Mouse (Mus musculus) kidney, embryonic 15.5 days (tissue): ENCODE data around the gene Tspo2. TPM values are rescaled to one million over a fixed set of nuclear protein-coding genes. Genes with fewer than 3 reads are reported as not detected.

Experiments used
- polyA plus RNA-seq: library from polyadenylated mRNA; unstranded; fragments of >200 nt; fragmentation: Nextera tagmentation; extraction: Ambion mirVana; gene quantifications from 2 replicates; pipeline ENCODE4 v1.2.1, GENCODE M21; 2015

Tspo2 gene
- polyA plus RNA-seq, 1 experiment from 2014 or later = 4.1 TPM

Other genes starting within 250 kb of the Tspo2 start
- gene Trem1, start 218.8 kb downstream of the Tspo2 start, polyA plus RNA-seq = 0.05 and 0.08 TPM in 2 replicates
- gene Trem3, start 203.7 kb downstream of the Tspo2 start, polyA plus RNA-seq = not detected in 2 replicates
- 0.49 and 0.60 TPM in 2 replicates for gene Treml4, start 187.2 kb downstream of the Tspo2 start, polyA plus RNA-seq
- gene Treml2, start 152.0 kb downstream of the Tspo2 start, polyA plus RNA-seq = 0.13 and 0.29 TPM in 2 replicates
- 0.23 and 0.39 TPM in 2 replicates for gene B430306N03Rik, start 135.4 kb downstream of the Tspo2 start, polyA plus RNA-seq
- gene Trem2, start 105.1 kb downstream of the Tspo2 start, polyA plus RNA-seq = 2.4 and 2.9 TPM in 2 replicates
- 0.60 and 1.3 TPM in 2 replicates for gene Treml1, start 91.6 kb downstream of the Tspo2 start, polyA plus RNA-seq
- 15.8 and 17.8 TPM in 2 replicates for gene Nfya, start 41.6 kb downstream of the Tspo2 start, polyA plus RNA-seq
- gene Oard1, start 41.5 kb downstream of the Tspo2 start, polyA plus RNA-seq = 72.4 and 74.9 TPM in 2 replicates
- gene Apobec2, start 18.6 kb downstream of the Tspo2 start, polyA plus RNA-seq = 4.2 and 6.9 TPM in 2 replicates
- 5.6 and 5.7 TPM in 2 replicates for gene Unc5cl, start 3.4 kb upstream of the Tspo2 start, polyA plus RNA-seq